Mouse (Mus musculus) gastrocnemius, adult 18-20 months (tissue): ENCODE data around the gene Itpr1. TPM values are rescaled to one million over a fixed set of nuclear protein-coding genes. Genes with fewer than 3 reads are reported as not detected.

Experiments used
- DNase-seq: peaks from one replicate; pipeline ENCODE4 v3.0.0; 2021; ENCODE audit warnings: low spot score
- total RNA-seq, 2 experiments: library from RNA; stranded (reverse); gene quantifications; 2 replicates each; pipeline ENCODE4 v1.2.3; 2021

Gene Itpr1
- total RNA-seq, 2 experiments from 2014 or later: 15.1 to 20.0 TPM

DNA sequence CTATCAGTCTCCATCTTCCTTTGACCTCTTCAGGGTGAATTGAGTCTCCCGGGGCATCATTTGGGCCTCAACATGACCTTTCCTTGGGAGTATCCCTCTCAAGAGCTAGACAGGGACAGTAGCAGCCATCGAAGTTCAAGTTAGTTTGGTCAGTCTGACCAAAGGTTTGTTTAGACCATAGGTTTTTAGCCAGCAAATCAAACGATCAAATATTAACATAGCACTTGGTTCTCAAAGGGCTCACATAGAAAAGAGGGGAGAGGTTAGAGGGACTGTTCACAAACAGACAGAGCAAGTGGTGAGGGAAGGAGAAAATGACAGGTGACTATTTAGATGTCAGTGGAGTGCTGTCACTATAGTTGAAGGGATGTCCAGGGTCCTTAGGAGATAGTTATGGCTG, 293.3 kb downstream of the Itpr1 start:
- DNase-seq: no peak

GRCm38 (mm10) chr6:108507337-108507736, 294.4 kb downstream of the Itpr1 start:
- DNase-seq: no peak

GRCm38 (mm10) chr6:108509320-108509719, 296.4 kb downstream of the Itpr1 start:
- peak; percentile 28 for DNase-seq

DNA sequence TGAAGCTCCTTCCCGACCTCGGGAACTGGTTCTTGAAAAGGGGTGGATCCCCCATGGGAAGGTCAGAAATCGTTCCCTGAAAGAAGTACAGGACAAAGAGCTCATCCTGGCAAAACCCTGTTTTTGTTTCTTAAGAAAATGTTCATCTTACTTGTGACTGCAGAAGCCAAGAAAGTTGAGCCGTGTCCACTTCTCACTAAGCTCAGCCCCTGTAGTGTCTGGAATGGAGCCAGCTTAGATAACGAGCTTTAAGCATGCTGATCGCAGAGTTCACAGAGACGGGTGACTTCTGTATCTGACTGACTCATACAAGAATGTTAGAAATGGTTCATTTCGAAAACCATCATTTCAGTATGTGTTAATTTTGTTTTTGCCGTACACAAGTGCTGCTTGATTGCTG, 297.2 kb downstream of the Itpr1 start:
- DNase-seq: no peak

DNA sequence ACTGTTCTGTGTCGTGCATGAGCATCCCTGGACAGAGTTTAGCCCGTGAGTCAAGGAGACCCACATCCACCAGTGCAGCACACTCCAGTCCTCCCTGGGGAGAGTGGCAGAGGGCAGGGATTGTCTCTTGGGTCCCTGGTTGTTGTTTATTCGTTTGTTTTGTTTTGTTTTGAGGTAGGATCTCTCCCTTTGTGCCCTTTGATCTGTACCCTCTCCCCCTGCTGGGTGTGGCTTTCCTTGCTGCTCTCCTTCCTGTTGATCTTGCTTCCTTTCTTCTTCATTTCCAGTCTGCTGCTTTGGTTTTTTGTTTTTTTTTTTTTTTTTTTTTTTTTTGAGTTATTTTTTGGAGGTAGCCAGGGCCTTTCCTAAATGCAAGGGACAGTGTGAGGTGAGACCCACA, 299.2 kb downstream of the Itpr1 start:
- no peak for DNase-seq

DNA sequence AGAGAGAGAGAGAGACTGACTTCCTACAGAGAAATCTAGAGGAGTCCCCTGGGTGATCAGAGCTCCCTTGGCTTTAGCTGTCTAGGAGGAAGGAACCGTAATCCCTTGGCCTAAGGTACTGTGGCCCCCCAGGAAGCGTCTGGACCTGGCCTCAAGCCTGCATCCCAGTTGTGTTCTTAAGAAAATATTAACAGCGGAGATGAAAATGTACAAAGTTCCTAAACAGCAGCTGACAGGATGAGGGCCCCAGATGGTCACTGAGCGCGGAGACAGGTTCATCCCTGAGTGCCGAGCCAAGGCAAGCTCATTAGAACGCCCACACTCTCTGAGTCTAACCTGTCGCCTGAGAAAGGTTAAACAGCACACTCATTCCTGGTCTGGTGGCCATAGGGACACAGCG, 300.1 kb downstream of the Itpr1 start:
- no peak for DNase-seq

DNA sequence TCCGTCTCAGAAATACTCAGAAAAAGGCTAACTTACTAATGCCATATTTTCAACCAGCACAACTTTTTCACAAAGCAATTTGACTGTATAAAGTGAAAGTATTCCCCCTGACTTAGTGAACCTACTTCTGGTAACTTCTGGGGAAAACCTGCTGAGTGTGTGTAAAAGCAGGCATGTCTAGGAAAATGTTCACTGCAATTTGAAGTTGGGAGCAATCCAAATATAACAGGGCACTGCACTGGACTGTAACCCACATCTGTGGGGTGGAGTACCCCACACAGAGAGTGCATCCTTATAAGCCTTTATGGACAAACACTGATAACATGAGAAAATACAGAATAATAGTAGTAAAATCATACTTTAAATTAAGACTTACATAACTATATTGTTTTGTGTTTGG, 303.4 kb downstream of the Itpr1 start:
- no peak for DNase-seq

DNA sequence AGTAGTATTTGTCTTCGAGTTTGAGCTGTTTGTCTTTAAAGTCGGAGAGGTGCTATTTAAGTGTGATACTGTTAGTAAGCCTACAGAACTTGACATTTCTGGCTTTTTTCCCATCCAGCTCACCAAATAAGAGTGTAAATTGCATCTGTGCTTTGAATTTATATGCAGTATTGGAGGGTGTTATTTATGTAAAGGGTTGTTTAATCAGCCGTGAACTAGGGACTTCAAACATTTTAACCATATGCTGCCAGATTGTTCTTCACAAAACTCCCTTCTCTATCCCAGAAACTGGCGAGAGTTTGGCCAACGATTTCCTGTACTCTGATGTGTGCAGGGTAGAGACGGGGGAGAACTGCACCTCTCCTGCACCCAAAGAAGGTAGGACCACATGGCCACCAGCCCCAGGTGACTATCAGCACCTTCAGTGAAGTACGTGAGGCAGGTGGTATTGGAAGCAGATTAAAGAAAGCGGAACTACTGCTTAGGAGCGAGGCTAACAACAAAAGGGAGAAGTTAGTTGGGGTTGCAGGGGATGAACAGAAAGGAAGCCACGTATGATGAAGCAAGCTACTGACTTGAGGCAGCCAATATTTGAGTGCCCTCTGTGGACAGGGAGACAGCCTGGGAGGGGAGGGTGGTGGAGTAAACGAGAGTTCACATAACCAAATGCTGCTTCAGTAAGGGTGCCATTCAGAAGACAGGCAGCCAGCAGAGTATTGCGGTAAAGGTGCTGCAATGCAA, 304.5 kb downstream of the Itpr1 start:
- no peak for DNase-seq

DNA sequence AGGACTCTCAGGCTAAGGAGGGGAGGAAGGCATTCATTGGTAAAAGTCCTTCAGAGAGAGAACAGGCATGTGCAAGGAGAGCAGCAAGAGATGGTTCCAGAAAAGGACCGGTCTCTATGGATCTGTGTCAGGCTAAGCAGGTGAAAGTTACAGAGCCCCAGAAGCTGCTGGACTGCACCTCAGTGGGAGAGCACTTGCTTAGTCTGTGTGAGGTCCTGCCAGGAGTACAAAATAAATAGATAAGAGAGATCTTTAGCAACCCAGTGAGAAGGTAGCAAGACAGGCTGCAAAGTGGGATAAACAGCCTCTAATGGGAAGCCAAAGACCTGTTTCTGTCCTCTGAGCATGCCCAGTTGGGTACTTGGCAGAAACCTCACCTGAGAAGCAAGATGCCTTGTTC, 305.1 kb downstream of the Itpr1 start:
- DNase-seq: no peak

- no peak for DNase-seq
These were observed 305.7 kb downstream of the Itpr1 start for GRCm38 (mm10) chr6:108518552-108518951.

- DNase-seq: no peak
These were observed 306.4 kb downstream of the Itpr1 start for GRCm38 (mm10) chr6:108519327-108519726.

GRCm38 (mm10) chr6:108523956-108524616, 311.2 kb downstream of the Itpr1 start:
- no peak for DNase-seq

GRCm38 (mm10) chr6:108524617-108525010, 311.7 kb downstream of the Itpr1 start:
- DNase-seq: no peak

GRCm38 (mm10) chr6:108527560-108527959, 314.7 kb downstream of the Itpr1 start:
- no peak for DNase-seq

DNA sequence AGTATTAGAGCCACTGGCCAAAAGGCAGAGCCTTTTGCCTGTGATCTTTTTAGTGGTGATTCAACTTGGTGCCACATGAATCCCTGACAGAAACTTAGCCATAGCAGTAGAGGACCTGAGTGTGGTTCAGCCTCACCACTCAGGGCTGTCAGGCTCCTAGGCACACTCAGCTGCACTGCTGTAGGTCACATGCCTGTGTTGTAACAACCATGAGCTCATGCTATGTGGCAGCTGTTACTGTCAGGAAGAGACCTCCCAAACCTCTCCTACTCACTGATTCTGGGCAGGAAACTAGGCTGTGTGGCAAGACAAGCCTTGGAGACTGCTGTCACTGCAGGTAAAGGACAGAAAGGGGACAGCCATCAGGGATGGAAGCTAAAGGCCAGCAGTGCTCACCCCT, 315.1 kb downstream of the Itpr1 start:
- DNase-seq: peak; percentile 34

DNA sequence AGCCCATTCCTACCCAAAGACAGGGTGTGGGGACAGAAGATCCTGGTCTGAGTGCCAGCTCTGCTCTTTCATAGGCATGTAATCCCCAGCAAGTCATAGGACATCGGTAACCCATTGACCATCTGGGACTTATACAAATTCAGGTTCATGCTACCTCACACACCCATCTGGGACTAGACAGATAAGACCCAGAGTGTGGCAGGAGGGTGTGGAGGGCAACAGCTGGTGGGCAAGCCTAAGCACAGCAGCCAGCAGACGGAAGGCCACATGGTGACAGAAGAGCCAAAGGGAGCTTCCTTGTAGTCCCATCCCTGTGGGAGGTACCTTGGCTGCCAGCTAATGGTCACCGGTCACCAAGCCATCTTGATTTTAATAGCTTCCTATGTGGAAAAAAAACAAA, 316.3 kb downstream of the Itpr1 start:
- DNase-seq: no peak

DNA sequence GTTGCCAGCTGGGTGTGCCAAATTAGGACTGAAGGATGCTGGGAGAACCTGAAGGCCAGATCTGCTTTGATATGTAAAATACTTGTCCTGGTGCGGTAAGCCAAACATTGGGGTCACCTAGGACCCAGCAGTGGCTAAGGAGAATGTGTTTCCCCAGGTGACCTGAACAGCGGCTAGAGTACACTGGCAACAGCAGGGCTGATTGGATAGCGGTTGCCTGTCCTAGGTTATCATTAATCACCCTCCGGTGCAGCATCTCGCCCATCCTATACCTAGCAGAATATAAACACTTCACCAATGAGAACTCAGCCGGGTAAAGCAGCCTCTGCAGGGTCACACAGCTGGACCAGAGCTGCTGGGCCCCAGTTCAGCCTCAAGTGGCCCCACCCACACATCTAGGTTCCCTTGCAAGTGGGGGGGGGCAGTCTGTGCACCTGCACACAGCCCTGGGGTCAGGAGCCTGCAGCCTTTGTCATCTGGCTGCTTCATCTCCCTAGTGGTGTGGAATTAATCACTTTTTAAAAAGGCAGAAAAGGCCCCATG, 318.0 kb downstream of the Itpr1 start:
- no peak for DNase-seq

- DNase-seq: peak; percentile 53
These were observed 318.7 kb downstream of the Itpr1 start for GRCm38 (mm10) chr6:108531324-108532311.

GRCm38 (mm10) chr6:108532486-108533179, 319.7 kb downstream of the Itpr1 start:
- peak; percentile 92 for DNase-seq

- no peak for DNase-seq
These were observed 321.2 kb downstream of the Itpr1 start for GRCm38 (mm10) chr6:108534139-108534538.

DNA sequence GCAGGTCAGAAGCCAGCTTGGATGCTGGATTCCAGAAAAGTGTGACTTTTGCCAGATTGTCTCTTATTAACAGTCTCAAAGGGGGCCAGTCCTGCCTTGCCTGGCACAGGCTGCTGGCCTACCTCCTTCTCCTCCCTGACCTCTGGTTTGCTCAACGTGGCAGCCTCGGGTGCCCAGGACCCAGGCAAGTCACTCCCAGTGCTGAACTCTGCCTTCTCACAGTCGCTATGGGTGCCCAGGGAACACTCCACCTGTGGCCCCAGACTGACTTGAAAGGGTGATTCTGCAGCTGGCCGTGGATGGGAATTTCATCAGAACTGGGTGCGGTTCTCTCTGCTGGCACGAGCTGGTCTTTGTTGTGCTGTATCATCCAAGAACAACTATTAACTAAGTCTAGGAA, 321.7 kb downstream of the Itpr1 start:
- DNase-seq: peak; percentile 40
